Mouse (Mus musculus) heart, postnatal 25 days (tissue): ENCODE results near the gene Qsox1. TPM values are rescaled to one million over a fixed set of nuclear protein-coding genes. Genes with fewer than 3 reads are reported as not detected.

ENCODE experiments used
- total RNA-seq, 2 experiments: library from RNA; stranded (reverse); gene quantifications; 2 replicates each; pipeline ENCODE4 v1.2.3; 2021

Gene Qsox1
- total RNA-seq, 2 experiments from 2014 or later, result 35.3 to 41.5 TPM

Other genes with a start within 250 kb of the Qsox1 start
- gene Lhx4, start 61.2 kb downstream of the Qsox1 start, total RNA-seq, result not detected
- 10 to 100 TPM; 33.5 to 41.1 TPM for gene Cep350, start 160.4 kb upstream of the Qsox1 start, total RNA-seq
- gene Tor1aip2, start 222.5 kb upstream of the Qsox1 start, total RNA-seq, result 10 to 100 TPM; 40.3 to 54.7 TPM
- gene Tor1aip1, start 223.6 kb upstream of the Qsox1 start, total RNA-seq, result 10 to 100 TPM; 73.0 to 76.3 TPM